Mouse (Mus musculus) ES-Bruce4 (cell line): Measurements from ENCODE around the gene Gas7. TPM values are rescaled to one million over a fixed set of nuclear protein-coding genes. Genes with fewer than 3 reads are reported as not detected.
A peak's percentile ranks its signal among the peaks of the same experiment; 100 is the strongest.

ENCODE experiments used
- H3K27ac ChIP-seq: 2 replicates; pipeline ENCODE4 v1.5.1; 2012; ENCODE audit warnings: low read length, inconsistent platforms; ENCODE audit not compliant: insufficient read depth
- H3K27me3 ChIP-seq: 2 replicates; pipeline ENCODE4 v1.6.1; 2012; ENCODE audit warnings: mild to moderate bottlenecking, low read length, inconsistent platforms; ENCODE audit not compliant: control insufficient read depth, poor library complexity, insufficient read depth, severe bottlenecking
- H3K36me3 ChIP-seq: 2 replicates; pipeline ENCODE4 v1.6.1; 2012; ENCODE audit warnings: inconsistent platforms, mild to moderate bottlenecking, low read length, moderate library complexity; ENCODE audit not compliant: control insufficient read depth, poor library complexity, insufficient read depth, severe bottlenecking
- H3K4me1 ChIP-seq: one replicate; pipeline ENCODE4 v1.8.1; 2011; ENCODE audit warnings: low read length; ENCODE audit not compliant: control insufficient read depth, insufficient read depth
- H3K4me3 ChIP-seq: 2 replicates; pipeline ENCODE4 v1.5.1; 2011; ENCODE audit warnings: low read depth, mild to moderate bottlenecking, low read length
- H3K9ac ChIP-seq: 2 replicates; pipeline ENCODE4 v1.6.1; 2012; ENCODE audit warnings: low read depth, mild to moderate bottlenecking, inconsistent platforms; ENCODE audit not compliant: poor library complexity, severe bottlenecking
- H3K9me3 ChIP-seq: replicated peaks from 2 replicates; pipeline ENCODE4 v1.6.1; 2012; ENCODE audit warnings: mild to moderate bottlenecking, low read length, inconsistent platforms; ENCODE audit not compliant: control insufficient read depth, poor library complexity, insufficient read depth, severe bottlenecking
- CTCF ChIP-seq: IDR thresholded peaks from one replicate; pipeline ENCODE4 v1.8.1; 2011; ENCODE audit warnings: low read depth, low read length
- EP300 ChIP-seq: IDR thresholded peaks from 2 replicates; pipeline ENCODE4 v1.6.1; 2011; ENCODE audit warnings: low read depth, low read length; ENCODE audit not compliant: insufficient read depth
- POLR2A ChIP-seq: IDR thresholded peaks from one replicate; pipeline ENCODE4 v1.8.1; 2011; ENCODE audit warnings: low read length; ENCODE audit not compliant: insufficient read depth
- polyA plus RNA-seq: library from polyadenylated mRNA; stranded (reverse); fragments of >200 nt; gene quantifications from 2 replicates; pipeline ENCODE4 v1.2.4, GENCODE M21; 2011; ENCODE audit warnings: low read depth; ENCODE audit not compliant: missing spikeins, insufficient read depth, insufficient read length

The Gas7 gene
- polyA plus RNA-seq, 1 experiment: 2.3 TPM

DNA sequence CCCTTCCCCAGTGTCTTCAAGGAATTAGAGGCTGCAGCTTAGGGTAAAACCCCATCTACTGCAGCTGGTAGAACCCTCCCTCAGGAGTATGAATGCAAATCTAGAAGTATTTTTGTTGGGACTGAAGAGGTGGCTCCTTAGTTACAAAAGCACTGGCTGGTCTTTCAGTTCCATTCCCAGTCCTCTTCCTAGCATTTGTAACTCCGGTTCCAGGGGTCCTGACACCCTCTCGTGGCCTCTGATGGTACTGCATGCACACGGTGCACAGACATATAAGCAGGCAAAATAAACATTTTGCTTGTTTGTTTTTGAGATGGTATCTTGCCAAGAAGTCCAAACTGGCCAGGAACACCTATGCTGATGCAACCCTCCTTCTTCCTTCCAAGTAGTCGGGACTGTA, 23.4 kb upstream of the Gas7 start:
- no peaks in the 10 kb centered on the region for H3K4me1 ChIP-seq
- no peak overlapping the region for H3K4me3 ChIP-seq
- no peaks in the 10 kb centered on the region for H3K9me3 ChIP-seq
- H3K9ac ChIP-seq: no peak overlapping the region
- H3K36me3 ChIP-seq: no peaks in the 10 kb centered on the region
- no peaks in the 10 kb centered on the region; the same call in 1 of the 2 replicates for H3K27me3 ChIP-seq
- H3K27ac ChIP-seq: no peak overlapping the region
- TF ChIP-seq POLR2A: no peak
- TF ChIP-seq EP300: no peak
- peak; percentile 68 for TF ChIP-seq CTCF

- H3K9ac ChIP-seq: no peak overlapping the region
- no peak overlapping the region for H3K4me3 ChIP-seq
- no peaks in the 10 kb centered on the region for H3K4me1 ChIP-seq
- H3K36me3 ChIP-seq: no peaks in the 10 kb centered on the region
- no peak overlapping the region for H3K27ac ChIP-seq
- no peaks in the 10 kb centered on the region; the same call in 1 of the 2 replicates for H3K27me3 ChIP-seq
- no peak for TF ChIP-seq POLR2A
- TF ChIP-seq EP300: no peak
- TF ChIP-seq CTCF: no peak
- H3K9me3 ChIP-seq: no peaks in the 10 kb centered on the region
These were observed 21.5 kb upstream of the Gas7 start for GRCm38 (mm10) chr11:67433763-67434162.

GRCm38 (mm10) chr11:67438746-67439145, 16.5 kb upstream of the Gas7 start:
- H3K9me3 ChIP-seq: no peaks in the 10 kb centered on the region
- peaks cover 2% of the 10 kb centered on the region; the same call in 1 of the 2 replicates for H3K27me3 ChIP-seq
- TF ChIP-seq POLR2A: no peak
- no peak for TF ChIP-seq CTCF
- no peak for TF ChIP-seq EP300
- H3K4me1 ChIP-seq: no peaks in the 10 kb centered on the region
- H3K27ac ChIP-seq: no peak overlapping the region
- no peak overlapping the region for H3K4me3 ChIP-seq
- no peaks in the 10 kb centered on the region for H3K36me3 ChIP-seq
- no peak overlapping the region for H3K9ac ChIP-seq

- Histone ChIP-seq H3K9ac (no peak overlapping the region), H3K4me1 (no peaks in the 10 kb centered on the region), H3K9me3 (no peaks in the 10 kb centered on the region), H3K27me3 (peaks cover 2% of the 10 kb centered on the region; the same call in 1 of the 2 replicates), H3K4me3 (no peak overlapping the region), H3K36me3 (no peaks in the 10 kb centered on the region), H3K27ac (no peak overlapping the region)
- TF ChIP-seq CTCF (no peak), EP300 (no peak), POLR2A (no peak)
These were observed 10.0 kb upstream of the Gas7 start for GRCm38 (mm10) chr11:67445058-67445825.

DNA sequence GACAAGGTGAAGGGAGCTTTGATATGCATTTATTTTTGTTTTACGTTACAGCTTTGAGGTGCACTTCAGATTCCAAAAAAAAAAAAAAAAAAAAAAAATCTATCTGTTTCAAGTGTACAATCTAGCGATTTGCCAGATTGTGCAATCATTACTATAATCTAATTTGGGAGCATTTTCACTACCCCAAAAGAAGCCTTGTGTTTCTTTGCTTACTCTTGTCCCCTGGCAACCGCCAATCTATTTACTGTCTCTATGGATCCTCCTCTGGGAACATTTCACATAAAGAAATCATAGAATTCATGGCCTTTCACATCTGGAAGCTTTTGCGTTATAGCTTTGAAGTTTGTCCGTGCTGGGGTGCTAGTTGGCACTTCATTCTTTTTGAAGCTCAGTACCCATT, 3.7 kb upstream of the Gas7 start:
- no peak overlapping the region for H3K9ac ChIP-seq
- no peaks in the 10 kb centered on the region for H3K4me1 ChIP-seq
- no peak overlapping the region for H3K4me3 ChIP-seq
- no peaks in the 10 kb centered on the region for H3K36me3 ChIP-seq
- TF ChIP-seq POLR2A (no peak), EP300 (no peak), CTCF (no peak)
- peaks cover 10% of the 10 kb centered on the region for H3K27me3 ChIP-seq
- H3K9me3 ChIP-seq: no peaks in the 10 kb centered on the region
- no peak overlapping the region for H3K27ac ChIP-seq

- H3K4me3 ChIP-seq: peak overlapping the region; percentile 94
- peak overlapping the region; percentile 82 for H3K9ac ChIP-seq
- TF ChIP-seq POLR2A: no peak
- TF ChIP-seq EP300: no peak
- TF ChIP-seq CTCF: no peak
- H3K9me3 ChIP-seq: no peaks in the 10 kb centered on the region
- no peaks in the 10 kb centered on the region for H3K4me1 ChIP-seq
- peaks cover 10% of the 10 kb centered on the region for H3K27me3 ChIP-seq
- no peak overlapping the region for H3K27ac ChIP-seq
- H3K36me3 ChIP-seq: no peaks in the 10 kb centered on the region
These were observed 317 bp downstream of the Gas7 start for GRCm38 (mm10) chr11:67455527-67455981.
